Mouse (Mus musculus) MEL (cell line): ENCODE measurements around the gene Fgfr2. TPM values are rescaled to one million over a fixed set of nuclear protein-coding genes. Genes with fewer than 3 reads are reported as not detected.

Experiments
- DNase-seq: peaks from one replicate; pipeline ENCODE4 v3.0.0; 2011; ENCODE audit warnings: low read depth, low spot score
- H3K27ac ChIP-seq: 2 replicates; pipeline ENCODE4 v1.5.1; 2012; ENCODE audit warnings: low read depth, mild to moderate bottlenecking, control low read depth, low read length, moderate library complexity; ENCODE audit not compliant: control insufficient read depth
- H3K27me3 ChIP-seq, 2 experiments: fragments of 150-350 bp in 1 of 2; sonication (generic) in 1 of 2; 2 replicates each; pipeline ENCODE4 v1.6.1; 2012; ENCODE audit warnings: low read length in 2 of 2, mild to moderate bottlenecking in 2 of 2, improper control_type of control experiment in 1 of 2, moderate library complexity in 1 of 2; ENCODE audit not compliant: insufficient read depth in 2 of 2, control insufficient read depth in 1 of 2
- H3K36me3 ChIP-seq, 2 experiments: 2 replicates each; pipeline ENCODE4 v1.6.1; 2012 to 2014; ENCODE audit warnings: low read length in 2 of 2, improper control_type of control experiment in 1 of 2, inconsistent platforms in 1 of 2, mild to moderate bottlenecking in 1 of 2; ENCODE audit not compliant: insufficient read depth in 2 of 2, control insufficient read depth in 1 of 2
- H3K4me1 ChIP-seq, 2 experiments: fragments of 150-350 bp in 1 of 2; sonication (generic) in 1 of 2; 2 replicates each; pipeline ENCODE4 v1.6.1; 2012; ENCODE audit warnings: low read length in 2 of 2, improper control_type of control experiment in 1 of 2, mild to moderate bottlenecking in 1 of 2; ENCODE audit not compliant: insufficient read depth in 2 of 2, control insufficient read depth in 1 of 2
- H3K4me3 ChIP-seq, 2 experiments: fragments of 150-350 bp in 1 of 2; sonication (generic) in 1 of 2; 2 replicates each; pipeline ENCODE4 v1.5.1; 2012; ENCODE audit warnings: low read depth in 2 of 2, low read length in 2 of 2, mild to moderate bottlenecking in 2 of 2, moderate library complexity in 2 of 2, control low read depth in 1 of 2, improper control_type of control experiment in 1 of 2; ENCODE audit not compliant: control insufficient read depth in 1 of 2, insufficient read depth in 1 of 2
- H3K79me2 ChIP-seq: 2 replicates; pipeline ENCODE4 v1.6.1; 2012; ENCODE audit warnings: mild to moderate bottlenecking, low read length, moderate library complexity; ENCODE audit not compliant: control insufficient read depth, poor library complexity, insufficient read depth
- H3K9ac ChIP-seq: 2 replicates; pipeline ENCODE4 v1.6.1; 2012; ENCODE audit warnings: low read depth, mild to moderate bottlenecking, control low read depth, low read length, moderate library complexity; ENCODE audit not compliant: control insufficient read depth, poor library complexity, severe bottlenecking
- H3K9me3 ChIP-seq: fragments of 150-350 bp; sonication (generic); replicated peaks from 2 replicates; pipeline ENCODE4 v1.6.1; 2012; ENCODE audit warnings: mild to moderate bottlenecking, low read length, improper control_type of control experiment, moderate library complexity; ENCODE audit not compliant: insufficient read depth
- CHD1 ChIP-seq: IDR thresholded peaks from 2 replicates; pipeline ENCODE4 v1.6.1; 2012; ENCODE audit warnings: low read depth, mild to moderate bottlenecking, inconsistent platforms, low read length, improper control_type of control experiment
- CHD2 ChIP-seq: IDR thresholded peaks from 2 replicates; pipeline ENCODE4 v1.6.1; 2011; ENCODE audit warnings: low read length, improper control_type of control experiment
- E2F4 ChIP-seq: IDR thresholded peaks from 2 replicates; pipeline ENCODE4 v1.6.1; 2011; ENCODE audit warnings: low read depth, low read length, improper control_type of control experiment, borderline replicate concordance
- ETS1 ChIP-seq: IDR thresholded peaks from 2 replicates; pipeline ENCODE4 v1.6.1; 2012; ENCODE audit warnings: low read depth, mild to moderate bottlenecking, inconsistent platforms, low read length, improper control_type of control experiment, moderate library complexity
- GABPA ChIP-seq: IDR thresholded peaks from 2 replicates; pipeline ENCODE4 v1.6.1; 2012; ENCODE audit warnings: low read depth, mild to moderate bottlenecking, inconsistent platforms, low read length, improper control_type of control experiment, moderate library complexity
- GATA1 ChIP-seq: IDR thresholded peaks from 2 replicates; pipeline ENCODE4 v1.6.1; 2011; ENCODE audit warnings: low read depth, low read length, improper control_type of control experiment
- HCFC1 ChIP-seq: IDR thresholded peaks from 2 replicates; pipeline ENCODE4 v1.6.1; 2012; ENCODE audit warnings: low read depth, mild to moderate bottlenecking, inconsistent platforms, low read length, improper control_type of control experiment, moderate library complexity
- JUND ChIP-seq: IDR thresholded peaks from 2 replicates; pipeline ENCODE4 v1.6.1; 2011; ENCODE audit warnings: low read depth, mild to moderate bottlenecking, improper control_type of control experiment, low read length
- MAX ChIP-seq: IDR thresholded peaks from 2 replicates; pipeline ENCODE4 v1.6.1; 2011; ENCODE audit warnings: low read length, improper control_type of control experiment
- MAZ ChIP-seq: IDR thresholded peaks from 2 replicates; pipeline ENCODE4 v1.6.1; 2012; ENCODE audit warnings: low read depth, mild to moderate bottlenecking, inconsistent platforms, low read length, improper control_type of control experiment
- MXI1 ChIP-seq: IDR thresholded peaks from 2 replicates; pipeline ENCODE4 v1.6.1; 2011; ENCODE audit warnings: mild to moderate bottlenecking, low read depth, low read length, improper control_type of control experiment
- MYB ChIP-seq: IDR thresholded peaks from 2 replicates; pipeline ENCODE4 v1.6.1; 2011; ENCODE audit warnings: mild to moderate bottlenecking, low read depth, low read length, improper control_type of control experiment
- MYC ChIP-seq: IDR thresholded peaks from 2 replicates; pipeline ENCODE4 v1.6.1; 2011; ENCODE audit warnings: low read depth, mild to moderate bottlenecking, low read length, improper control_type of control experiment, moderate library complexity
- NELFE ChIP-seq: IDR thresholded peaks from 2 replicates; pipeline ENCODE4 v1.6.1; 2011; ENCODE audit warnings: low read depth, low read length, improper control_type of control experiment
- POLR2A ChIP-seq, 2 experiments: IDR thresholded peaks; 2 replicates each; pipeline ENCODE4 v1.6.1; 2011 to 2012; ENCODE audit warnings: low read length in 2 of 2, mild to moderate bottlenecking in 2 of 2, control low read depth in 1 of 2, improper control_type of control experiment in 1 of 2, low read depth in 1 of 2, moderate library complexity in 1 of 2; ENCODE audit not compliant: control insufficient read depth in 1 of 2, insufficient read depth in 1 of 2, poor library complexity in 1 of 2
- RAD21 ChIP-seq: IDR thresholded peaks from 2 replicates; pipeline ENCODE4 v1.6.1; 2011; ENCODE audit warnings: mild to moderate bottlenecking, low read depth, low read length, improper control_type of control experiment
- RCOR1 ChIP-seq: IDR thresholded peaks from 2 replicates; pipeline ENCODE4 v1.6.1; 2012; ENCODE audit warnings: low read depth, mild to moderate bottlenecking, inconsistent platforms, low read length, improper control_type of control experiment
- SIN3A ChIP-seq: IDR thresholded peaks from 2 replicates; pipeline ENCODE4 v1.6.1; 2012; ENCODE audit warnings: low read length, improper control_type of control experiment, inconsistent platforms
- SMC3 ChIP-seq: IDR thresholded peaks from 2 replicates; pipeline ENCODE4 v1.6.1; 2011; ENCODE audit warnings: low read depth, low read length, improper control_type of control experiment
- TBP ChIP-seq: IDR thresholded peaks from 2 replicates; pipeline ENCODE4 v1.8.0; 2011; ENCODE audit warnings: low read depth, low read length, improper control_type of control experiment
- UBTF ChIP-seq: IDR thresholded peaks from 2 replicates; pipeline ENCODE4 v1.6.1; 2012; ENCODE audit warnings: low read depth, mild to moderate bottlenecking, inconsistent platforms, low read length, improper control_type of control experiment, moderate library complexity, borderline replicate concordance; ENCODE audit not compliant: insufficient read depth
- USF1 ChIP-seq: IDR thresholded peaks from 2 replicates; pipeline ENCODE4 v1.6.1; 2014; ENCODE audit warnings: low read depth, mild to moderate bottlenecking, inconsistent platforms, low read length, improper control_type of control experiment, moderate library complexity
- ZMIZ1 ChIP-seq: IDR thresholded peaks from 2 replicates; pipeline ENCODE4 v1.6.1; 2012; ENCODE audit warnings: low read depth, mild to moderate bottlenecking, inconsistent platforms, low read length, improper control_type of control experiment, moderate library complexity
- polyA plus RNA-seq, 2 experiments: library from polyadenylated mRNA; stranded (reverse) in 1 of 2; unstranded in 1 of 2; fragments of >175 nt in 1 of 2; fragments of >200 nt in 1 of 2; gene quantifications; 2 replicates each; pipeline versions ENCODE4 v1.2.1 to v1.2.4; 2012; ENCODE audit warnings: low replicate concordance in 2 of 2, low read depth in 1 of 2; ENCODE audit not compliant: insufficient read length in 2 of 2, insufficient read depth in 1 of 2, missing spikeins in 1 of 2
- total RNA-seq: library from RNA; depleted of rRNA; stranded (reverse); fragments of 300-350 nt; gene quantifications from 2 replicates; pipeline ENCODE4 v1.2.3, GENCODE M21; 2012

Gene Fgfr2
- total and polyA plus RNA-seq, 3 experiments: not detected

GRCm38 (mm10) chr7:132308537-132309191 is 814.5 kb downstream of the Fgfr2 start:
- H3K36me3 ChIP-seq: peaks cover 3 to 56% of the 10 kb centered on the region in 2 experiments
- no peak overlapping the region for H3K9ac ChIP-seq
- H3K4me3 ChIP-seq: no peak overlapping the region
- H3K9me3 ChIP-seq: no peaks in the 10 kb centered on the region
- DNase-seq: no peak
- H3K79me2 ChIP-seq: peaks cover 86% of the 10 kb centered on the region
- peaks cover 10 to 66% of the 10 kb centered on the region in 2 experiments for H3K4me1 ChIP-seq
- no peak for TF ChIP-seq MYB
- no peak for TF ChIP-seq CHD1
- no peak for TF ChIP-seq GATA1
- no peak for TF ChIP-seq ZMIZ1
- TF ChIP-seq MXI1: no peak
- TF ChIP-seq SIN3A: no peak
- TF ChIP-seq MYC: no peak
- TF ChIP-seq UBTF: no peak
- no peak for TF ChIP-seq SMC3
- no peak for TF ChIP-seq MAX
- TF ChIP-seq RAD21: no peak
- TF ChIP-seq ETS1: no peak
- no peak for TF ChIP-seq USF1
- H3K27ac ChIP-seq: no peak overlapping the region
- H3K27me3 ChIP-seq: no peaks in the 10 kb centered on the region

- Histone ChIP-seq H3K4me1 (peaks cover 8 to 58% of the 10 kb centered on the region in 2 experiments), H3K36me3 (peaks cover 3 to 50% of the 10 kb centered on the region in 2 experiments)
- TF ChIP-seq GATA1 (no peak), JUND (no peak), ETS1 (no peak), SIN3A (no peak), RCOR1 (no peak), TBP (no peak), MAX (no peak), MYC (no peak), RAD21 (no peak), NELFE (no peak), CHD2 (no peak), CHD1 (no peak), E2F4 (no peak), HCFC1 (no peak), GABPA (no peak), MAZ (no peak), MYB (no peak), POLR2A (IDR thresholded peaks at IDR 0.05; ENCODE audit: control insufficient read depth in 1 of 2, insufficient read depth in 1 of 2, low read depth in 1 of 2, low read length in 2 of 2, poor library complexity in 1 of 2) (no peak)
- TF ChIP-seq, all 39 proteins: peak for 0
- peaks cover 85% of the 10 kb centered on the region for H3K79me2 ChIP-seq
- no peak overlapping the region for H3K9ac ChIP-seq
- DNase-seq: no peak
- H3K27me3 ChIP-seq: no peaks in the 10 kb centered on the region
- no peaks in the 10 kb centered on the region for H3K9me3 ChIP-seq
- H3K4me3 ChIP-seq: no peak overlapping the region
- no peak overlapping the region for H3K27ac ChIP-seq
These were observed 815.4 kb downstream of the Fgfr2 start for GRCm38 (mm10) chr7:132307722-132308271.
